Mouse (Mus musculus): ENCODE results near the gene B430306N03Rik.
A peak's percentile ranks its signal among the peaks of the same experiment; 100 is the strongest.
"Not testable (repeated sequence)": the region's sequence is repeated elsewhere in the genome, so short reads cannot be mapped to it uniquely, and the experiment has no call there.

B430306N03Rik gene

DNA sequence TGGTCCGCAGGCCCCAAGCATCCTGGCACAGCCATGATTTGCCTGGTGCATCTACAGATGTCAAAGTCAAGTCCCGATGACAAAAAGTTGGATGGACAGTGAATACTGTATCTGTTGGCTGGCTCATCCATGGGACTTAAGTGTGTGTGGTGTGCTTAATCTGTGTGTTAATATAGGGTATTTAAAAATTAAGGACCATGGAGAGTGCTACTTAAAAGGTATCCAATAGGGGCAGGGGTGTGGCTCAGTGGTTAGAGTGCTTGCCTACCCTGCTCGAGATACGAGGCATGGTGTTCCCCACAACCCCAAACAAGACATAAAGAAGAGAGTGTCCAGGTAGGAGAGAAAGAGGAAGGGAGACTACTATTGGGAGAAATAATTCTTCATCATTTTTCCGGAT lies 14.1 kb upstream of the B430306N03Rik start:
- DNase-seq (ENCODE audit: low read depth in 2 of 2, low spot score in 2 of 2), result no peak

DNA sequence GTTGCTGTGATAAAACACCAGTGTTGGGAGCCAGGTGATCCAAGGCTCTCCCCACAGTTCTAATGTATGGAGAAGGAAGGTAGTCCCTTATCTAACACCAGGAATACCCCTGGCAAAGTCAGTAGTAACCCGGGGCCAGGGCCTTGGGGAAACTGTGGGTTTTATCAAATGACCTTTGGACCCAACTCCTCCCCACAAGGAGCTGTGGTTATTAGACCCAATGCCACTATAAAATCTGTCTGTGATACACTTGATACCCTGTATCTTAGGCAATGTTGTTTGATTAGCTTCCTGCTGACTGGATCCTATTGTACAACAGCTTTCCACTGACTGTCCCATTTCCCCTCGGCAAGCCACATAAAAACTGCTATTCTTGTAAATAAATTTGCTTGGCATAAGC lies 3.8 kb upstream of the B430306N03Rik start:
- DNase-seq (ENCODE audit: low read depth in 2 of 2, low spot score in 2 of 2), result no peak

DNA sequence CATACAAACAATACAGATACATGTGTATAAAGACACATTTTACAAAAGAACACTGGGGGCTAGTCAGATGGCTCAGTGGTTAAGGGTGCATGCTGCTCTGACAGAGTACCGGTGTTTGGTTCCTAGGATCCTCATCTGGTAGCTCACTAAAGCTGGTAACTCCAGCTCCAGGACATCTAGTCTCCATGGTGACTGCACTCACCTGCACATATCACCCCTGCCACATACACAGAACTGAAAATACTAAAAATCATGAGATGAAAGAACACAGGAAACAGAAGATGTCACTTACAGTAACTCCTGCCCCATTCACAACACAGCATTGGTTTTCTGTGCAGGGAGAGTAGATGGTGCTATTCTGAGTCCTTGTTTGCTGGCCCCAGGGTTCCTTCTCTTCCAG lies 2.7 kb downstream of the B430306N03Rik start:
- no peak for DNase-seq (ENCODE audit: low read depth in 2 of 2, low spot score in 2 of 2)

DNA sequence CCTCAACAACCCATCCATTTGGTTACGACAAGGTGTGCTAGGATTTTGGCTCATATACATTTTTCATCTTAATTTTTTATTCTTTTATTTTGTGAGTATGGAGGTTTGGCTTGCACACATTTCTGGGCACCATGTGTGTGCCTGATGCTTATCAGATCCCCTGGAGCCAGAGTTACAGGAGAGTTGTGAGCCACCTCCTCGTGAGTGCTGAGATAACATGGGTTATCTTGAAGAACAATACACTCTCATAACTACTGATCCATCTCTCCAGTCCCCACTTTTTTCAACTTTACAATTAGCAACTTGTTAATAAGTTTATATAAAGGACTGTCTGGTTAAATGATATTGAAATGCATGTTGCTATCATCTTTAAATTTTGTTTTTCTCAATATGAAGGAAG lies 5.3 kb downstream of the B430306N03Rik start:
- no peak for DNase-seq (ENCODE audit: low read depth in 2 of 2, low spot score in 2 of 2)

DNA sequence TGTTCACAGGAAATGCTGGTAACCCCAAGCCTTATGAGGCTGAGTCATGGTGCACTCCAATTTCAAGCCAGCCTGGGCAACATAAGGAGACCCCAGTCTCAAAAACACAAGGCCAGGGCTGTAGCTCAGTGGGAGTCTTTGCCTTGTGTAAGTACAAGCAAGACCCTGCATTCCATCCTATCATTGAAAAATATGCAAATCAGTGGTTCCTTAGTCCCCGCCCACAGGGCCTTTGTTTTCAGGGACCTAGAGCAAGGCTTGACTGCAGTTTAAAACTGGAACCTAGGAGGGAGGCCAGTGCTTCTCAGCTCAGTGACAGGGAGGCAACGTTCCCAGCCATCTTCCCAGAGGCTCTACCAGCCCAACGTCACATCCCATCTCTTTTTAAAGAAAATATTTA lies 7.3 kb downstream of the B430306N03Rik start:
- no peak for DNase-seq (ENCODE audit: low read depth in 2 of 2, low spot score in 2 of 2)

DNA sequence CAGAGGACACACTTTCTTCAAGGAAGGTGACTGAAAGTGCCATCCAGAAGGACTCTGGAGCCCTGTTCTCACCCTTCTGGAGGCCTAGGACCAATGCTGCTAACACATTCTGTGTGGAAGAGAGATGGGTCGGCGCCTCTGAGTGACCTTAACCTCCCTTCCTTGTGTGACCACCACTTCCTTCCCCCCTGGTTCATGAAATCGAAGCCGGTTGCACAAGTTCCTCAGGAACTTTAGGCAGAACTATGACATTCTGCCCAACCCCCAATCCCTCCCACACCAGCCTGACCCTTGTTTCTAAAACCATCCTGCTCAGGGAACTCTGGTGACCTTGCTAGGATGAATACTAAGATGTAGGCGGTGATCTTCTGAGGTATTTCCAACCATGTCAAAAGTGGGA lies 8.3 kb downstream of the B430306N03Rik start:
- DNase-seq (ENCODE audit: low read depth in 2 of 2, low spot score in 2 of 2), result no peak

DNA sequence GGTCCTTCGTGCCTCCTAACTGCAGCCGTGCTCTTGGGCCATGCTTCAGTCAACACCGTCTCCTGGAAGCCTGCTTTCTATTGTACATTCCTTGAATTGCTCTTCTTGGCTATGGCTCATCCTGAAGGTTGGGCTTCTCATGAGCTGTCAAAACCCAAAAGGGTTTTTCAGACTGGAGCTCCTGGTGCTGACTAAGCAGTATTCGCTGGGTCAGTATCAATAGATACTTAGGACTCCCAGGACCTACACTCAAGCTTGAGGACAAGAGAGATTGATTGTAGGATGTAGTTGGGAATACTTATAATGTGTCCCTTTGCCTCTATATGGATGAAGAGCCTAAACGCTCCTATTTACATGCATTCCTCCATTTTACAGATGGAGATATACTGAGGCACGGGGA lies 9.2 kb downstream of the B430306N03Rik start:
- DNase-seq (ENCODE audit: low read depth in 2 of 2, low spot score in 2 of 2), result no peak

DNA sequence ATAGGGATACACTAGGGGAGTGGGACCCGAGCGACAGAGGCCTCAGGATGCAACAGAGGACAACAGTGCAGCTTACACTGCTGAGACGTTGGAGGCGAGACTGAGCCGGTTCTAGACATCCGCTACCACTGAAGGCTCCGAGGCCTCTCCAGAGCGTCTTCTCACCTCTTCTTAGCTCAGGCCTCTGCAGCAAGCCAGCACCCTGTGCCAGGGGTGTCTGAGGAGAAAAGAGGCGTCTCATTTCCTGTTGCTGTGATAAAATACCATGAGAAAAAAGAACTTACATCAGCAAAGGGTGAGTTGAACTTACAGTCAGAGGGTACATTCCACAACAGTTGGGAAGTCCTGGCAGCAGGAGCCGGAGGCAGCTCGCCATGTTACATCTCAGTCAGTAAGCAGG lies 9.7 kb downstream of the B430306N03Rik start:
- no peak for DNase-seq (ENCODE audit: low read depth in 2 of 2, low spot score in 2 of 2)

DNA sequence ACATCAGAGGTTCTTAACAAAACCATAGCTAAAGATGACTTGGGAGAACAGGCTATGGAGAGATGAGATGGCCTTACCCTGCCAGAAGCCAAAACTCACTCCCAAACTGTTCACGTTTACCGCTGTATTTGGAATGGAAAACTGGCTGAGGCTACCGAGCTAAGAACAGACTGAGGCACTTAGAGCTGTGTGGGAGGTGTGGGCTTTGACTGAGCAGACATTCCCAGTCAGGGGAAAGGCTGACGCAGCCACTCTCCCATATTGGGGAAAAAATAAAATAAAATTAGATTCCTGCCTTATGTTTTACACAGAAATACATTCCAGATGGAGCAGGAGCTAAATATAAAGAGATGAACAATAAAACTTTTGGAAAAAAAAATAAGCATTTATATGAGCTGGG lies 10.7 kb downstream of the B430306N03Rik start:
- DNase-seq (ENCODE audit: low read depth in 2 of 2, low spot score in 2 of 2), result no peak

DNA sequence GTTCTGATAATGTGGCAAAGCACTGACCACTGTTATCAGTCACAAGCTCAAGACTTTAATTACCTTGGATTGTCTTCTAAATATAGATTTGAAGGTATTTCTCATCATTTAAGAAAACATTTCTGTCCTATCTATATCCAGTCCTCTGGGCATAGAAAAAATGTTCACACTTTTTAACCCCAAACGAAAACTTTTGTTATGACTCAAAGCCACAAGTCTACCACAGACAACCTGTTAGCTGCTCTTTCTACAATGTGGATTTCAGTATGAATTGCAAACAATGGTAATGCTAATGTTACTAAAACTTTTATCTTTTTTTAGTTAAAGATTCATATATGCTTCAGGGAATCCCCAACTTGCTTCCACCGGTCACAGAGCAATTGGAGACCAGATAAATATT lies 16.6 kb downstream of the B430306N03Rik start:
- no peak for DNase-seq (ENCODE audit: low read depth in 2 of 2, low spot score in 2 of 2)

DNA sequence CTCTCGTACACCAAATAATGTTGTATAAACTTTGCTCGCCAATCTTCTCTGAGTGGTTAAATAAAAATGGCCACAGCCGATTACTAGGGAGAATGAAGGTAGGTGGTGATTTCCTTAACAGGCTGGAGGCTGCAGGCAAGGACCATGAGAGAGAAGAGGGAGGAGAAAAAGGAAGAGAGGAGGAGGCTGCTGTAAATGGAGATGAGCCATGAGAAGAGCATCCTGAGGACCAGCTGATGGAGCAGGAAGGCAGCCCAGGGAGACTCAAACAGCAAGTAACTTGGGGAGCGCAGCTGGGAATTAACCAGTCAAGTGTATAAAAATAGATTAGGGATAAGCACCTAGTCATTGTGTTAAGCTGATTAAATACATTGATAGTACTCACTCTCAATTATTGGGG lies 18.2 kb downstream of the B430306N03Rik start:
- DNase-seq (ENCODE audit: low read depth in 2 of 2, low spot score in 2 of 2), result no peak

DNA sequence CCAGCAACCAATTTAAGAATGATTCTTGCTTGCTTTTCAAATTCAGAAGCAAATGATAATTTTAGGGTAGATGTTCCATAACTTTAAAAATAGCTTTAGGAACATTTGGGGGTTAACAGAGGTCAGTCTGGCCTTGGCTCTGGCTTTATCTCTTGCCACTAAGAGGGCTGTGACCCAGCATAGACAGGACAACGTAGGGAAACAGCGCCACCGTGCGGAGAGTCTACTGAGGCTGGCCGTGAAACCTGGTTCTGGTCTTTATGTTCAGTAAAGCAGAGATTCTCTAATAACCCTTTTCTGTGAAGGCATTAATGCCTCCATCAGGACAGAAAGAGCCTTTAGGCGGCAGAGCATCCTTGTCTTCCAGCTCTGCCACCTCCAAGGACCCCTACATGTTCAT lies 20.9 kb downstream of the B430306N03Rik start:
- peak; percentile 73 to 75 for DNase-seq (ENCODE audit: low read depth in 2 of 2, low spot score in 2 of 2)

DNA sequence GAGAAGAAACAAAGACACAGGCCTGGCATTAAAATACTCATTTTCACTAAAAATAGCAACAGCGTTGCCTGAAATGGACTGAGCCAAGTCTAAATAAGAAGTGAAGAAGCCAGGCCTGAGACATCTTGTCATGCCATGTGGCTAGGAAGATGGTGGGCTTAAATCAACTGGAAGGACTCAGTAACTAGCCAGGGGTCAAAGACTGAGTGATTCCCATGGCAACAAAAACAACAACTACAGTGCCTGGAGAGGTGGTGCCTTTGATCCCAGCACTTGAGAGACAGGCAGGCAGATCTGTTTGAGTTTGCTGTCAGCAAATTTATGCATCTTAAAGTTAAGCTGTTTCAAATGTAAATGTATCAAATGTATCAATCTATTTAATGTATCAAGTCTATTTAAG lies 24.3 kb downstream of the B430306N03Rik start:
- no peak for DNase-seq (ENCODE audit: low read depth in 2 of 2, low spot score in 2 of 2)

DNA sequence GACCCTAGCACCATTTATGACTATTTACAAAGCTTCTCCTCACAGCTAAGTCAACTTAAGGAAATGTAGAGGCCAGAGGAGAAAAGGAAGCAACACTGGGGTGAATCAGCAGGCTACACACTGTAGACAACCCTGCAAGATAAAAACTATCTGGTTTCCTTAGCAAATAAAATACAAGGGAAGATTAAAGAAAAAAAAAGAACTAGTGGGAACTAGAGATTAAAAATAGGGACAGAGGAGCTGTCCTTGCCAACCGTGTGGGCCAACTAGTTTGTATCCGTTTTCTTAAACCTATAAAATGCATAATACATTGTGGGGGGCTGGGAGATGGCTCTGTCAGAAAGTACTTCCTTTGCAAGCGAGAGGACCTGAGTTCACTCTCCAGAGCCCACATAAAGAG lies 26.0 kb downstream of the B430306N03Rik start:
- DNase-seq (ENCODE audit: low read depth in 2 of 2, low spot score in 2 of 2), result no peak

DNA sequence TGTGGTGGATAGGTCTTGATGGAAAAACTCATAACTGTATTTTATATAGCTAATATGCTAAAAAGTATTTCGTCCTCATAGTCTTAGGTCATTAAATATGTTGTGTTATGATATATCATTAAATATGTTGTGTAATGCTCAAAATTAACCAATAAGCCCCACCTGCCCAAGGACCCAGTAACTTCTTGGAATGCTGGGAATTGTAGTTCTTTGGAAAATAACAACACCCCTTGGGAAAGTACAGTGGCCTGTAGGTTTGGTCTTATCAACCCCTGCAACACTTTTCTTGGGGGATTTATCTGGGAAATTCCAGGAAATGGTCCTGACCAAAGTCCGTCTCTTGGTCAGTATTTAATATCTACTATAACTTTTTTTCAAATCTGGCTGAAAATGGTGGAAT lies 27.1 kb downstream of the B430306N03Rik start:
- DNase-seq (ENCODE audit: low read depth in 2 of 2, low spot score in 2 of 2), result no peak

DNA sequence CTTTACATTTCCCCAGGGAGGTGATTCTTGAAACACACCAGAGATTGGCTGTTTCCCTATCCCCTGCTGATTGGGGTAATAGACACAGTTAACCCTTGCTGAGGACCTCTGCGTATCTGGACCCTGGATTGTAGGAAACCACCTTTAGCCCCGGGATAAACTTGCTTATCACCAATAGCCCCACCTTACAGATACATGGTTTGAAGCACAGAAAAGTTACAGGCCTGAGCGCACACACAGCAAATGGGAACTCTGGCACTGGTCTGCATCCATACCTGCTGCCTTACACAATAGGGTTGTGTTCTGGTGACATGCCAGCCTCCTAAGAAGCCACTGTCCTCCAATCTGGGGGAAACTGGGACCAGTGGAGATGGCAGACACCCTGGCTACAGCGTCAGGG lies 29.9 kb downstream of the B430306N03Rik start:
- no peak for DNase-seq (ENCODE audit: low read depth in 2 of 2, low spot score in 2 of 2)

DNA sequence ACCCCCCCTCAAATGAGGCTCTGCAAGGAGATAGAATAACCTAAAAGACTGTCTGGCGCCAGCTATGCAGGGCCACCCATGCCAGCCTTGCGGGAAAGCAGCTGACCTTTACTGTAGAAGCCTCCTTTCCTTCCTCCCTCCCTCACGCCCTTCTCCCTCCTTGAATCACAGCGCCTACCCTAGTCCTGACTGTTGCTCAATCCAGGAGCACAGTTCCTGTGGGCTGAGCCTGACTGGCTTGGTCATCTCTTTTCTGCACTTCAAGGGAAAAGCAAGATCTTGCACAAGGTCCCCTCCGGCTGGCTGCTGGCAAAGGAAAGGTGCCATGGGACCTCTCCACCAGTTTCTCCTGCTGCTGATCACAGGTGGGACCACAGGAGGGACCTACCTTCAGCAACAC lies 30.3 kb downstream of the B430306N03Rik start, which contains the start of gene Trem2:
Gene Trem2, plus strand, starts transcription at position 171 of the 400 bp plus-strand sequence.
- DNase-seq (ENCODE audit: low read depth in 2 of 2, low spot score in 2 of 2), result no peak

DNA sequence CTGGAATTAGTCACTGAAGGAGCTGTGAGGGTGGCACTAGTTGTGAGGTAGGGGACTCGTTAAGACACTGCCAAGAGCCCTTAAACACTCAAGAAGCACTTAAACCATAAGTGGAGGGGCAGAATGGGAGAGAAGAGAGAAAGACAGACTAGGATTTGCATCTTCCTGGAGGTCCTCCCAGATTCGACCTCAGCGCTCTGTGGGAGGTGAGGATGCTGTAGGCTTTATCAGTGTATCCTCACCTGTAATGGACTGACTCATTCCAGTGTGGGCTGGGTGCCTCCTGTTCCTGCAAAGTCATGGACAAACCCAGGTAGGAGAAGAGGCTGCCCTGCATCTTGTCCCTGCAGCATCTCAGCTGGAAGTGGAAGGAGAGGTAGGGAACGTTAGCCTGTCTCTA lies 30.9 kb downstream of the B430306N03Rik start:
- DNase-seq (ENCODE audit: low read depth in 2 of 2, low spot score in 2 of 2), result no peak

DNA sequence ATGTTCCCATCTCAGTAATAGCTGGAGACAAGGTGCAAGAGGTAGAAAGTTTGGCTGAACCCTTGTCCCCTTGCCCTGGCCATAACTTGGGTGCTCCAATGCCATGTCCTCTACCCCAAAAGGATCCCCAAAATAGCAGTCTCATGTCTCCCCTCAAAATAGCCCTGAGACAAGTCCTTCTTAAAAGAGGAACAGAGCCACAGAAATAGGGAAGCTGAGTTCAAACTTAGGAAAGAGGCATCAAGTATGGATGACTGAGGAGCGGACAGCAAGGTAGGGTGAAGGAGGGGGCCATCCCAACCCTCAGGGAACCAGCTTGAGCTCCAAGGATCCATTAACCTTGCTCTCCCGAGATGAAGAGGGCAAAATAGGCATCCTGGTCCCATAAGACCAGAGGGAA lies 31.3 kb downstream of the B430306N03Rik start:
- DNase-seq (ENCODE audit: low read depth in 2 of 2, low spot score in 2 of 2), result no peak

DNA sequence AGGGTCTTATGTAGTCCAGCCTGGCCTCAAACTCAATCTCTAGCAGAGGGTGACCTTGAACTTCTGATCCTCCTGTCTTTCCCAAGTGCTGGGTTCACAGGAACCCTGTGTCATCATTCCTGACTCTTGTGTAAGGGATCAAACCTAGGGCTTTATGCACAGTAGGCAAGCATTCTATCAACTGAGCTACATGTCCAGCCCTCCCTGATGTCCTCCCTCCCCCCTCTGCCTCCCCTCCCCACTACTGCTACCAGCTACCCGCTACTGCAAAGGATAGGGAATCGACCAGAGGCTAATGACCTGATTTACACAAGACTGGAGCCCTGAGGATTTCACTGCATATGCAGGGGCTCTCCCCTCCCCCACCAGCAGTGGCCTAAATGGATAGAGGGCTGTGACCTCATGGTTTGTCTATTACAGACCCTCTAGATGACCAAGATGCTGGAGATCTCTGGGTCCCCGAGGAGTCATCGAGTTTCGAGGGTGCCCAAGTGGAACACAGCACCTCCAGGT lies 34.8 kb downstream of the B430306N03Rik start:
- no peak for DNase-seq (ENCODE audit: low read depth in 2 of 2, low spot score in 2 of 2)

DNA sequence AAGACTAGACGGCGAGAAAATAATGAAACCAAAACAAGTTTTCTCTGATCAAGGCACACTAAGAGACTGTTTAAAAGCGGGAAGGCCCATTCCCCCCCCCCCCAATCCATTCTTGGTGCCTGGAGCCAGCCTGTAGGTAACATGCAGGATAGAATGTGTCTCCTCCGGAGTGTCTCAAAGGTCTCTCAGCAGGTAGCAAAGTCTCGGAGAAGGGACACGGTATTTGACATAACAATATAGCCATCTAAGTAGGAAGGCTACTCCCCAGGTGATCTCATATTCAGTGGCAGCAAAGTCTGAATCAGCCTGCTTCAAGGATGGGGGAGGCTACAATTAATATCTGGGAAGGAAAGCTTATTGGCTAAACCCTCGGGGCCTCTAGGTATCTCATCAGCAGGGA lies 37.0 kb downstream of the B430306N03Rik start:
- not testable (repeated sequence) for DNase-seq (ENCODE audit: low read depth in 2 of 2, low spot score in 2 of 2)

DNA sequence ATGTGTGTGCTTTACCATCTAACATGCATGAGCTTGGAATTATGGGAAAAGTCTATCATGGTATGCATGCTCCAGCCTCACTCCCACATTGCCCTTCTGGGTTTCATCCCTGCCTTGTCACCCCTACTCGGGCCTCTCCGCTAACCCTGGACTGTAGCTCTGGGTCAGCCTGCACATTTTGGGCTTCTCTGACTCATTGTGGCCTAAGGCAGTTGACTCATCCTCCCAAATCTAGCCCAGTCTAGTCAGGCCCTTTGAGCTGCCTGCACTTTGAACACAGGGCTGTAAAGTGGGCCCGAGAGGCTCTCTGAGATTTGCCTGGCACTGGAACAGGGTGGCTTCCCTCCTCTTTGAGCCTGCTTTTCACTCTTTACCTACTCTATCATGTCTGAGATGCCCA lies 39.9 kb downstream of the B430306N03Rik start:
- DNase-seq (ENCODE audit: low read depth in 2 of 2, low spot score in 2 of 2), result no peak

DNA sequence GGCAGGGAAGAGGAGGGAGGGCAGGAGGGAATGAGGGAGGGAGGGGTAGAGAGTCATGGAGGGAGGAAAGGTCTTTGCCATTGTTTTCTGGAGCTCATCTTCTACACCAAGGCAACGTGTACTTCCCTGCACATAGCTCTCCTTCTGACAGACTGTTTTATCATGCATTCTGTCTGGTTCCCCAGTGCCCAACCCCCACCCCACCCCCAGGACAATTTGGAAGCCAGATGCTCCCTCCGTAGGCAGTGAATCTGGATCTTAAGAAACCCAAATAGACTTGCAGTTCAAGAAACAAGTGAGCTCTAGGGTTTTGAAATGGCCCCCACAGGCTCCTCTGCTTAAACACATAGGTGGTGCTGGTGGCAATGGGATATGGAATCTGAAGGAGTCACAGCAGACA lies 42.0 kb downstream of the B430306N03Rik start:
- DNase-seq (ENCODE audit: low read depth in 2 of 2, low spot score in 2 of 2), result no peak

DNA sequence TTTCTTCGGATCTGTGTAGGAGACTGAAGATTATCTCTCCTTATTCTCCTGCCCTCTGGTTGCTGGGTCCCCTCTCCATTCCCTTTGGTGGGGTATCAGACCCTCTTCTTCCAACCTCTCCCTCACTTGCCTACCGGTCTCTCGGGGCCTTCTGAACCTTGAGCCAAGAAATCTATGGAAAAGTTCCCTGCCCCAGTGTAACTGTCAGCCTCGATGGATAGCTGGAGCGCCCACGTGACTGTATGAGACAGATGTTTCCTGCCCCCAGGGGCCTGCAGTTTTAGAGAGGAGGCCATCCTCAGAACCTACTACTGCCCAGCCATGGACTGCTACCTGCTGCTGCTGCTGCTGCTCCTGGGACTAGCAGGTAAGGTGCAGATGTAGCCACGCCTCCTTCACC lies 43.7 kb downstream of the B430306N03Rik start, which contains the start of gene Treml1:
Gene Treml1, plus strand, starts transcription at position 301 of the 400 bp plus-strand sequence.
- DNase-seq (ENCODE audit: low read depth in 2 of 2, low spot score in 2 of 2), result no peak

All from CD8-positive naive resting alpha-beta T cell, adult 2 months (primary cell).